Mouse (Mus musculus) hindbrain, embryonic 15.5 days (tissue): ENCODE results near the gene Srp72. TPM values are rescaled to one million over a fixed set of nuclear protein-coding genes. Genes with fewer than 3 reads are reported as not detected.
A peak's percentile ranks its signal among the peaks of the same experiment; 100 is the strongest.
"Not testable (repeated sequence)": the region's sequence is repeated elsewhere in the genome, so short reads cannot be mapped to it uniquely, and the experiment has no call there.

ENCODE experiments used
- ATAC-seq: fragments of 200-750 bp; cut with Nextera tagmentation; 2 replicates; pipeline ENCODE4 v1.8.0; 2017; ENCODE audit warnings: low read depth, moderate number of reproducible peaks, moderate TSS enrichment; ENCODE audit not compliant: low FRiP score
- H3K27ac ChIP-seq: fragments of 300-500 bp; sonication (generic); replicated peaks from 2 replicates; pipeline ENCODE4 v1.5.1; 2015; ENCODE audit warnings: mild to moderate bottlenecking, inconsistent platforms
- H3K27me3 ChIP-seq: fragments of 300-500 bp; sonication (generic); 2 replicates; pipeline ENCODE4 v1.6.1; 2015; ENCODE audit warnings: control low read depth, inconsistent platforms
- H3K36me3 ChIP-seq: fragments of 300-500 bp; sonication (generic); 2 replicates; pipeline ENCODE4 v1.6.1; 2015; ENCODE audit warnings: control low read depth, inconsistent platforms
- H3K4me1 ChIP-seq: fragments of 300-500 bp; sonication (generic); replicated peaks from 2 replicates; pipeline ENCODE4 v1.6.1; 2015; ENCODE audit warnings: control low read depth, inconsistent platforms
- H3K4me2 ChIP-seq: fragments of 300-500 bp; sonication (generic); 2 replicates; pipeline ENCODE4 v1.6.1; 2015; ENCODE audit warnings: moderate library complexity, mild to moderate bottlenecking, inconsistent platforms
- H3K4me3 ChIP-seq: fragments of 300-500 bp; sonication (generic); 2 replicates; pipeline ENCODE4 v1.5.1; 2015; ENCODE audit warnings: mild to moderate bottlenecking, inconsistent platforms
- H3K9ac ChIP-seq: fragments of 300-500 bp; sonication (generic); 2 replicates; pipeline ENCODE4 v1.6.1; 2015; ENCODE audit warnings: inconsistent platforms
- H3K9me3 ChIP-seq: fragments of 300-500 bp; sonication (generic); 2 replicates; pipeline ENCODE4 v1.6.1; 2016; ENCODE audit warnings: control low read depth, inconsistent platforms
- WGBS: fragments of 180-500 bp; shearing (Covaris S2); methylation state at CpG from one replicate; pipeline ENCODE4 v1.1.7; 2015; 5-methylcytosine and 5-hydroxymethylcytosine counted together
- polyA plus RNA-seq: library from polyadenylated mRNA; unstranded; fragments of >200 nt; fragmentation: Nextera tagmentation; extraction: Ambion mirVana; gene quantifications from 2 replicates; pipeline ENCODE4 v1.2.1, GENCODE M21; 2015

Srp72 gene
- polyA plus RNA-seq, 1 experiment from 2014 or later, result 85.7 TPM

DNA sequence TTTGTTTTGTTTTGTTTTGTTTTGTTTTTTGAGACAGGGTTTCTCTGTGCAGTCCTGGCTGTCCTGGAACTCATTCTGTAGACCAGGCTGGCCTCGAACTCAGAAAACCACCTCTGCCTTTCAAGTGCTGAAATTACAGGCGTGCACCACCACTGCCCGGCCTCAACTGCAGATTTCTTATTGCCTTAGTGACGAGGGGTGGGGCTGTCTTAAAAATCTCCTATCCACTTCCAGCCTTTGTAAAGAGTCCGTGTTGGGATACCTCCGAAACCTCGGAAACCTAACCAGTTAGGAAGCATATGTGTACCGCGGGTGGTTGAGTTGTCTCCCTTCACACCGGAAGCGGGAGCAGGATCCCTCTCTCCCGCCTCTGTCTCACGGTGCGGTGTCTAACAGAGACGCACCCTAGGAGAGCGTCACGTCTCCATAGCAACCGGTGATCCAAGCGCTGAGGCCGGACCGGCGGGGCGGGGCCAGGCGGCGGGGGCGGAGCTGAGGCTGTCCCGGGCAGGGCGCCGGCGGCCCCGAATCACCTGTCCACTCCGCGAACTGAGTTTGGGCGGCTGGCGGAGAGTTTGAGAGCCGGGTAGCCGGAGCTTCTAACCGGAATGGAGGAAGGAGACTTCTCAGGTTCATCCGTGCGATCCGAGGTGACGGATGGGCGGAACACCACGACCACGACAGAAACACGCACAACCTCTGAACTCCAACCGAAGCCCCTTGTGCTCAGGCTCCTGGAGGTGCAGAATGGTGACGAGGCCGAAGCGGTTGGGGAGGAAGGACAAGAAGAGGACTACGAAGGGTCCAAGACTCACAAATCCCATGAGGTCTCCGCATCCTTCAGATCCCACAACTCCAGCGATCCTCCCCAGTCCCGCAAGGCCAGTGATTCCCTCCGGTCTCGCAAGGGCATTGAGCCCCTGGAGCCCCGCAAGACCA is 41.3 kb downstream of the Srp72 start, which contains the start of gene Thegl:
Gene Thegl (plus strand): TSS at position 480 of the 939 bp plus-strand sequence.
- H3K27ac ChIP-seq, result no peak within 1 kb of the TSS
- ATAC-seq, result peak; percentile 98
- WGBS, result 12% methylated on average over 57 of the region's 57 CpGs

DNA sequence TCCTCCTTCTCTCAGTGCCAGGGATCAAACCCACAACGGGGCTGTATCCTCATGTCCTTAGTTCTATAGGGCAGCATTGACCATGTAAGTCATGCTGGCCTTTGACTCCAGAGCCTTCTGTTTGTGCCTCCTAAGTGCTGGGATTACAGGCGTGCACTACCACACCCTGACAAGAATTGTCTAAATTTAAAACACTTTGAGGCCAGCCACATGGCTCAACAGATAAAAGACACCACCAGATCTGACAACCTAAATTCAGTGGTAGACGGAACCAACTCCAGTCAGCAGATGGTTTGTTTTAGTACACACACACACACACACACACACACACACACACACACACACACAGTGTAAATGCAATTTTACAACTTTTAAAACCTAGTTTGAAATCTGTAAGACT is 53.6 kb downstream of the Srp72 start:
- no peak overlapping the region for H3K27ac ChIP-seq
- H3K36me3 ChIP-seq, result no peaks in the 10 kb centered on the region
- H3K4me1 ChIP-seq, result no peaks in the 10 kb centered on the region
- WGBS, result 93% methylated on average over 3 of the region's 3 CpGs
- no peak overlapping the region for H3K4me3 ChIP-seq
- no peak for ATAC-seq
- H3K27me3 ChIP-seq, result no peaks in the 10 kb centered on the region
- no peak overlapping the region for H3K9ac ChIP-seq
- no peaks in the 10 kb centered on the region for H3K9me3 ChIP-seq
- H3K4me2 ChIP-seq, result no peak overlapping the region

More for the DNA sequence above, 41.3 kb downstream of the Srp72 start, which contains the start of gene Thegl:
- no peaks in the 10 kb centered on the region for H3K36me3 ChIP-seq
- peak within 1 kb of the TSS; percentile 53 for H3K9ac ChIP-seq
- H3K4me1 ChIP-seq, result 0 out of 2 replicates have a peak, but pooled peaks cover 3% of the 10 kb centered on the region
- H3K9me3 ChIP-seq, result no peaks in the 10 kb centered on the region
- 0 out of 2 replicates have a peak, but pooled peaks cover 3% of the 10 kb centered on the region for H3K27me3 ChIP-seq
- H3K4me3 ChIP-seq, result peak within 1 kb of the TSS; percentile 67
- peak within 1 kb of the TSS; percentile 91 for H3K4me2 ChIP-seq

DNA sequence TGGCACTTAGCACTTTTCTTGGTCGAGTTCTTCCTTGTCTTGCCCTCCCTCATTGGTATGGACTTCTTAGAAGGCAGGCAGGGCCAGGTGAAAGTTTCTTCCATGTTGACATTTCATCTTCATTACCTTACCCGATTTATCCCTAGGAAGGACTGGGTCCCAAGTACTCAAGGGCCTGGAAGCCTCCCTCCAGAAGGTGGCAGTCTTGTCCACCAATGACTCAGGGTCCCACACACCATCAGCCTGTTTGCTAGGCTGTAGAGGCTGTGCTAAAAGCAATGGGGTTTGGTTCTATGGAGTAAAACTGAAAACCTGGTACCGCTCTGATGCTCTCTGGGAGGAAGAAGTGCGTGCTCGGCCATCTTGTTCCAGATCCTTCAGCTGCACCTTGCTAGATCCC is 55.3 kb downstream of the Srp72 start:
- no peak overlapping the region for H3K27ac ChIP-seq
- no peaks in the 10 kb centered on the region for H3K27me3 ChIP-seq
- ATAC-seq, result no peak
- H3K36me3 ChIP-seq, result no peaks in the 10 kb centered on the region
- WGBS, result 79% methylated on average over 5 of the region's 5 CpGs
- H3K4me2 ChIP-seq, result no peak overlapping the region
- no peaks in the 10 kb centered on the region for H3K4me1 ChIP-seq
- H3K9me3 ChIP-seq, result no peaks in the 10 kb centered on the region
- H3K9ac ChIP-seq, result no peak overlapping the region
- no peak overlapping the region for H3K4me3 ChIP-seq

DNA sequence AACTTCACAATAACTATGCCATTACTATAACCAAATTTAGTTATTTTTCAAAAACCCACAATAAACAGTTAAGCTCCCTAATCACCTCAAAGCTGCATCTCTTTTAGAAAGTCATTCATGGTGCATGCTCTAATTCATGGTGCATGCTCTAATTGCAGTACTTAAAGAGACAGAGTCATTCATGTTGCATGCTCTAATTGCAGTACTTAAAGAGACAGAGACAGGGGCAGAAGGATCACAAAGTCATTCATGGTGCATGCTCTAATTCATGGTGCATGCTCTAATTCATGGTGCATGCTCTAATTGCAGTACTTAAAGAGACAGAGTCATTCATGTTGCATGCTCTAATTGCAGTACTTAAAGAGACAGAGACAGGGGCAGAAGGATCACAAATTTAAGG is 60.6 kb downstream of the Srp72 start:
- H3K27ac ChIP-seq, H3K4me1 ChIP-seq, H3K4me3 ChIP-seq, H3K9ac ChIP-seq, H3K27me3 ChIP-seq, H3K36me3 ChIP-seq, H3K4me2 ChIP-seq, H3K9me3 ChIP-seq, ATAC-seq: not testable (repeated sequence)

DNA sequence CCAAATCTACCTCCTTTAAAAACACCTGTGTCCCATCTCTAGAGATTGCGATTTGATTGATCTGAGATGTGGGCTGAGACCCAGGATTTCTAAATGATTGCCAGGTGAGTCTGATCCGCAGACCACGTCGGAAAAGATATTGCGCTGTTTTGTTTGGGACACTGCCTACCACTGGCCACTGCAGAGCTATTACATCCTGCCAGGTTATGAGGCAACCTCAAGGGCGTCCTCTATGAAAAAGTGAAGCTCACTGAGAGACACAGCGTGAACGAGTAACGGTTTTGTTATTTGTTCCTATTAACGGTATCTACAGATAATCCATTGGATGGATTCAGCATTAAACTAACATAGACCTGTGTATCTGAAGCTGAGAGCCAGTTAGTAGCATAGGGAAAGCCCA is 64.0 kb downstream of the Srp72 start:
- Histone ChIP-seq H3K4me1 (no peaks in the 10 kb centered on the region), H3K9me3 (no peaks in the 10 kb centered on the region), H3K27me3 (no peaks in the 10 kb centered on the region), H3K4me3 (no peak overlapping the region), H3K27ac (no peak overlapping the region), H3K9ac (no peak overlapping the region), H3K36me3 (no peaks in the 10 kb centered on the region), H3K4me2 (no peak overlapping the region)
- WGBS, result 92% methylated on average over 10 of the region's 10 CpGs
- no peak for ATAC-seq

DNA sequence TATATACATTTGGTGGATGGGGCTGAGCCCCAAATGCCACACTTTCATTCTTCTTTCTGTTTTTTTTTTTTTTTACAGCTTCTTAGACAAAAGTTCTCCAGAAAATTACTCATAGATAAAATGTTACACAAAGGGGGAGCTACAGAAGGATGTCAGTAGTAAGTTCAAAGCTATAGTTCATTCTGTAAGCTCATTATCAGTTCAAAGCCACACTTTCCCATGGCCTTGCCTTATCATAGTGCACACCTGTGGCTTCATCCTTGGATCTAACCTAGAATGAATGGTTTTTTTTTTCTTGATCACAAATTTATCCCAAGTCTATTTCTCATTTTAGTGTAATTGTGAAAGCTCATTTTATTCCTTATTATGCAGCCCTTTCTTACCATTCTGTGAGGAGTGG is 64.9 kb downstream of the Srp72 start:
- Histone ChIP-seq H3K4me3 (no peak overlapping the region), H3K4me2 (no peak overlapping the region), H3K4me1 (no peaks in the 10 kb centered on the region), H3K36me3 (no peaks in the 10 kb centered on the region), H3K27me3 (no peaks in the 10 kb centered on the region), H3K27ac (no peak overlapping the region), H3K9me3 (no peaks in the 10 kb centered on the region), H3K9ac (no peak overlapping the region)
- ATAC-seq, result no peak

DNA sequence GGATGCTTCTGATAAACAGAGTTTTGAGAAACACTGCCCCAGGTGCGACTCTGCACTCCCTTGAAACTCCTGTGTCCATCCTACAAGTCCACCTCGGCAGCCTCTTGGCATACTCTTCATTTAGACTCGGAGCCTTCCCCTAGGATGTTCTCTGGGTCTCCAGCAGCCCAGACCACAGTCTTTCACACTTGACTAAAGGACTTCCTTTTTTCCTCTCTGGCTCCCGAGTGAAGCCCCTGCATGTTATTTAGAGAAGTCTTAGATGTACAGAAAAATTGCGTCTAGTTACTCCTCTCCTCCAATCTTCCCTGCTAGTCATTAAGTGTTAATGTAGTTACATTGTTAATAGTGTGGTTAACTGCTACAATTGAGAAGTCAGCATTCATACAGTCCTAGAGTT is 69.9 kb downstream of the Srp72 start:
- no peaks in the 10 kb centered on the region for H3K36me3 ChIP-seq
- H3K27ac ChIP-seq, result no peak overlapping the region
- ATAC-seq, result no peak
- H3K27me3 ChIP-seq, result no peaks in the 10 kb centered on the region
- H3K4me3 ChIP-seq, result no peak overlapping the region
- H3K4me2 ChIP-seq, result no peak overlapping the region
- no peaks in the 10 kb centered on the region for H3K9me3 ChIP-seq
- H3K9ac ChIP-seq, result no peak overlapping the region
- WGBS, result 79% methylated on average over 5 of the region's 5 CpGs
- H3K4me1 ChIP-seq, result no peaks in the 10 kb centered on the region

Other genes with a start within 250 kb of the Srp72 start
- 17.8 and 18.0 TPM in 2 replicates for gene Aasdh, start 69.2 kb upstream of the Srp72 start, polyA plus RNA-seq
- gene Paics, start 23.4 kb upstream of the Srp72 start, polyA plus RNA-seq, result 179 and 185 TPM in 2 replicates
- gene Ppat, start 23.1 kb upstream of the Srp72 start, polyA plus RNA-seq, result 11.1 and 12.6 TPM in 2 replicates
- not detected in 2 replicates for gene Arl9, start 29.4 kb downstream of the Srp72 start, polyA plus RNA-seq
- 0.71 and 0.94 TPM in 2 replicates for gene Thegl, start 41.3 kb downstream of the Srp72 start, polyA plus RNA-seq
- 4.7 and 5.6 TPM in 2 replicates for gene Hopx, start 140.4 kb downstream of the Srp72 start, polyA plus RNA-seq
- gene Spink2, start 236.8 kb downstream of the Srp72 start, polyA plus RNA-seq, result 0.90 and 1.3 TPM in 2 replicates